Mouse (Mus musculus): ENCODE results near the gene Antxr1. TPM values are rescaled to one million over a fixed set of nuclear protein-coding genes. Genes with fewer than 3 reads are reported as not detected.

Gene Antxr1
- total RNA-seq, 2 experiments from 2014 or later: 32.9 to 34.0 TPM

DNA sequence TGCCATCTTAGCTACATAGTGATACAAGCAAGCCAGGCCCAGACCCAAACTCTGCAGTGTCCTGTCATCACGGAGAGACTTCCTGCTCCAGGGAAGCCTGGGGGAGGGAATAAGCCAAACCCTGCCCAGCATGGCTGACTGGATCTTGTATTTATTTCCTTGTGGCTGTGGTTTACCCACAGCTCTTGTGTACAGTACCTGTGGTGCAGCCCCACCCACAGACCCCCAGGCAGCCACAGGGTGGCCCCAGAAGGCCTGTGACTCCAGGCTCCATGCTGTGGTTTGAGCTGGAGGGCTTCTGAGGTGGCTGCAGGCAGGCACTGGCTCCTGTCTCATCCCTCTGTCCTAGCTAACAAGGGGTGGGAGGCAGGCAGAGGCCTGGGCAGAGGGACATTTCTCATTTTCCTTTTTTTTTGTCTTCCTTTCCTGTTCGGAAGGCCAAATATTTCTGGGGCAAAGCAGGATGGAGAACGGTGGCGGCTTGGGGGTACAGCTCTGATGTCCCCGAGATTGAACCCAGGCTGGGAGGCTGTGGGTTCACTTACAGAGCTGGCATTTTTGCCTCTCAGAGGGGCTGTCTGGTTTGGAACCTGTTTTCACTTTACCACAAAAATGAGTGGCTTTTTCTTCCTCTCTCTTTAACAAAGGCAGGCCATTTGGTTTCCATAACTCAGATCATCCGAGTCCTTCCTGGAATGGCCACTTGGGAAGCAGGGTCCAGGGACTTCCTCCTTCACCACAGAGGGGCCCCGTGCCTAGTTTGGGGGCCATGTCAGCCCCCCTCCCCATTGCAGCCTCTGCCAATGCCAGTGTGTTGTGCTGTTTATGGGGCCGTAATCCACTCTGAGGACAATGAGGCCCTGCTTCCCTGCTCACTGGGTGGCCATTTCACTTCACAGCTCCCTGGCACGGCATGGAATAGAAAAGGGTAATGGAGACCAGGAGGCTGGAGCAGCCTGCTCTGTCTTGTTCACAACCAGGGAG, 91.2 kb downstream of the Antxr1 start:
- no peak for DNase-seq

DNA sequence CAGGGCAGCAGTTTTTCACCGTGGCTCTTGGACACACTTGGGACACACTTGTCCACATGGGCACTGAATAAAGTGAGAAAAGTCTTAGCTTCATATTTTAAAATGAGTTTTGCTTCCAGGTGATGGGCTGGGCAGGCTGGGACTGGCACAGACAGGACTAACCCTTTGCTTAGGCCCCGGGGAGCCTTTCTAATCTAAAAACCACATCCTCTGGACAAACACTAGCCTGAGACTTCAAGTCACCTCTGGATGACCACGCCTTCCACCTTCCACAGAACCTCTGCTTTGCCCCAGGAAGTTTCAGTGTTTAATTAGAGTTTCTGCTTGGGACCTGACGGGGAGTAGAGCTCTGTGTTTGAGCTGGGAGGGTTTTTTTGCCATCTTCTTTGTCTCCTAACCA, 98.4 kb downstream of the Antxr1 start:
- DNase-seq: no peak

DNA sequence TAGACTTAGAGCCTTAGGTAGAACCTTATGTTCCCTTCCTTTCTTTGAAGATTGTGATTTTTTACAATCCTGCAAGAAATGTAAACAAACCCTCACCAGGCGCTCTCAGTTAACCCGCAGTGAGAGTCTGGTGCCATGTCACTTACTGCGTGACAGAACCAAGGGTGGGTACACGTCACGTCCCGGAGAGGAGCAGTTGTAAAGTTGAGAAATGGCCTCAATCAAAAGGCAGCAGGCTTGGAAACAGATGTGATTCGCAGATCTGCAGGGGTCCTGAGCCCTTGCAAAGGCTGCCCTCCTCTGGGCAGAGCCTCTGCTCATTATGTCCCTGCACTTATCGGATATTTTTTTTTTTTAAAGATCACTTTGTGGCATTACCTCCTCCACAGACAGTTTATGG, 99.6 kb downstream of the Antxr1 start:
- no peak for DNase-seq

DNA sequence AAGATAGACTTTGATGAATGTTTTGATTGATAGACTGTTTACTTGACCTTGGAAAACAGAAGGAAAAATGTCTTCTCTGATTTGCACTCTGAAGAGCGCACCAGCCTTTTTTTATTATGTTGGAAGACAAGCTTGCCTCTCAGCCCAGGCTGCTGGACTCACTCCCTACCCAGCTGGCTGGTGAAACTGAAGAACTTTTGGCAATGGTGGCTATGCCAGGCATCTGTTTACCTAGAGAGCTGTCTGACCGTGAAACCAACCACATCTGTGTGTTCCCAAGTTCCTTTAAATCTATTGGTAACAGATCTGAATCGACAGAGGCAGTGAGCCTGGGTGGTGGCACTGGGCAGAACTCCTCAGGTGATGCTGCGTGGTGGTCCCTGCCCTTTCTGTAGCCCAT, 102.5 kb downstream of the Antxr1 start:
- DNase-seq: no peak

DNA sequence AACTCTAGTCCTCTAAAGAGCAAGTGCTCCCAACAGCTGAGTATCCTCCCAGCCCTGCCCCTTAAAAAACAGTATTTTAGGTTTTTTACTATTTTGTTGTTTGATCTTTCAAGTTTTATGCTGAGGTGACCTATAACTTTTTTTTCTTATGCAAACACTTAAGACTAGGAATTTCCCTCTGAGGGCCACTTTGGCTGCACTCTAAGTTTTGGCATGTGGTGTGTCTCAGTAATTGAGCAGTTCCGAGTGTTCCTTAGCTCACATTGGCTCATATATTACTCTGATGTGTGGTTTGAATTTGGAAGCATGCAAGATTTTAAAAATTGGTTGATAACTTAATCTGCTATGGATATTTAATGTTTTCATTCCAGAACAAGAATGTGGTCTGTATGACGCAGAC, 105.6 kb downstream of the Antxr1 start:
- no peak for DNase-seq

DNA sequence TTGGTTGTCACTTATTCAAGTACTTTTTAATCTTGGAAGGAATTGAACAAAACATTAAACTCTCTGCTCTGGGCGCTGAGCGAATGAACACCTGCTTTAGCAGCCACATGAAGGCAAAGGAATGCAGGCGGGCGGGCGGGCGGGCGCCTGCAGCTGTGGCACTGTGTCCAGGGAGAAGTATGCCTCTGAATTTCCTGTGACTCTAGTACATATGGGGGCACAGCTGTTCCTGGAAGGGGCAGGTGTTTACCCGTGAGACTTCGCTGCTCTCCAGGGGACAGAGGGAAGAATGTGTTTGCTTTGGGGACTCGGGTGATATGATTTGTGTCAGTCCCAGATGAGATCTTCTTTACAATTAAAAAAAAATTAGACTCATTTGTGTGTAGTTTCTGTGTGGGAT, 107.7 kb downstream of the Antxr1 start:
- no peak for DNase-seq

DNA sequence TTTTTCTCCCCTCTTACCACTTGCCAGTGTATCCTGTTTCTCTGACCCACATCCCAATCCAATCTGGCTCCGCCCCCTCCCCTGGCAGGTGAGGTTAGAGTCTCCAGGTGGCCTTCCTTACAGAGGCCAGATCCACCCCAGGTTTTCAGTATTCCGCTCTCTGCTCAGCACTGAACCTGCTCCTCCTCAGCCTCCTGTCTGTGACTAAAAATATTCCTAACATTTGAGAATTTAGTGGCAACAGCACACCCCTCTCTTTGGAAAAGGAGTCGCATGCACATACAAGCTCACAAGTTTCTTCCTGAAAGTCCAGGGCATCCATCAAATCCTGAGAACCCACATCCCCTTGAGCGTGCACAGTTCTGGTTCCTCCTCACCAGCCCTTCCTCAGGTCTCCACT, 109.3 kb downstream of the Antxr1 start:
- no peak for DNase-seq

DNA sequence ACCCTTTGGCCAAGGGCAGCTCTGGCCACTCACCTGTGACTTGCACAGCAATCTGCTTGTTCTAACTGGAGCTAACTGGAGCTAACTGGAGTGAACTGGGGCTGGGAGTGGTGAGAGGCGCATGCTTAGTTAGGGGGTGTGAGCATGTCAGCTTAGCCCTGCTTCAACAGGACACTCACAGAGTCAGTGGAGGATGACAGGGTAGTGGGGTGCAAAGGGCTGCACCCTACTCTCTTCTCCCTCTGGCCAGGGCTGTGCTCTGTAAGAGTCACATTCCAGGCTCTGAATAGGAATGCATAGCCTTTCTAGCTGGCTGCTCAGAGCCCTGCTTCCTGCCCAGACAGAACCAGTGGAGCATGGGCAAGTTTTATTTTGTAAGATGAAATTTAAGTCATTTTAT, 110.3 kb downstream of the Antxr1 start:
- no peak for DNase-seq

DNA sequence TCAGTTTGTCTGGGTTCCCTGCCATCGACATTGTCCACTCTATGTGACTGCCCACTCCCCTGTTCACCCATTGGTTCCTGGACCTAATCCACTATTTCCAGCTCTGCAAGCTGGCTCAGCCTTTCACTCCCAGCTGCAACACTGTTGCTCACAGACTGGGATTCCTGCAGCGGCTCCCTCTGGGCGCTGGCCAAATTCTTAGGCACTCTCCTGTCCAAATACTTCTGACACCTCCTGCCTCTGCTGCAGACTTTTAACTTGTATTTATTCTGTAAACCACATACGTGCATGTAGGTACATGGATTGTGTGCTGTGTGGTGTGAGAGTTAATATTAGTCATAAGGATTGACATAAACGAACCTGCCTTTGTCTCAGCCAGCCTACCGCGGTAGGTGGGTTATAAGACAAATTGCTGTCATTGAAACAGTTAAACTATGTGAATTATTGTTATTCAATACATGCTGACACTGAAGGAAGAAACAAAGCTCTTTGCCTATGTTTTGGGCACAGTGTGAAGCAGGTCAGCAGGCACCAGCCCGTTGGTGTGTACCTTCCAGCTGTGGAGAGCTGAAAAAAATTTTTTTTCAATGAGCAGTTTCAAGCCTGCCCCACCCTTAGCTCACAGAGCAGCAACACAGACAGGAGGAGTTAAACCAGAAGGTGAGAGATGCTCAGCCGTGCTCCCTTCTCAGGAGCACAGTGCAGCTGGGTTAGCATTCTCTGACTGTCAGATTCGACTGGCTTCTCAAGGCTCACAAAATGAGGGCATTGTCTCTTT, 112.6 kb downstream of the Antxr1 start:
- peak; percentile 57 for DNase-seq

DNA sequence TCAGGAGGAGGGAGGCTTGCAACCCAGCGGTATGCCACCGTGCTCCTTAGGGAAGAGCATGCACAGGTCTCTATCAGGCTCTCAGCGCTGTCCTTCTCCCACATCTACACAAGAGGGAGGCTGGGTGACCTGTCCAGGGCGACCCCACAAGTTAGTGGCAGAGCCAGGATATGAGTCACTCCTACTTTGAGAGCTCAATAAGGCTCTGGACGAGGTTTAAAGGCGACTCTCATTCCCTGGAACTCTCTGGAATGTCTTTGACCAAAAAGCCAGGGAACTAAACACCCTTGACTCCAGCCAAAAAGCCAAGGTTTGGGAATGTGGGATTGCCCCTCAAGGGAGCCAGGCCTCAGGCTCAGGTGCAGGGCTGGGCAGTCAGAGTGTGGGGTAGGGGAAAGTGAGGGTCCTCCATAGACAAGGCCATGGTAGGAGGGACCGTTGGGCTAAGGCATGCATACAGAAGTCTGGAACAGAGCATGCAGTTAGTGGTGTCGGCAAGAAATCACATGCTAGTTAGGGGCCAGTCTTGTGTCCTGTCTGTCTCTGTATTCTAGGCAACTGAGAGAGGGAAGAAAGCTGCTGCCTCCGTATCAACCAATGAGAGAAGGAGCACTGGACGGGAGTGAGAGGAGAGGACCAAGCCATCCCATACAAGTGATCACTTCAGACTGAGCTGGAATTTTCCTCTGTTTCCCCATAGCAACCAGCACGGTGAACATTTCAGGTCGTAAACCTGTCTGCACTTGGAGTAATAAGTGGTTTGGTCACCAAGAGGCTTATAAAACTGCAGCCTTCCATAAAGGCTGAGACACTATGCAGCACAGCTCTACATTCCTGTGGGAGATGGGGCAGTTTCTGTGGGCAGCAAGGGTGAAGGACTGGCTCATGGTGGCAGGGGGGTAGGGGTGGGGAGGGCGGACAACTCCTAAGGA, 116.3 kb downstream of the Antxr1 start:
- no peak for DNase-seq

DNA sequence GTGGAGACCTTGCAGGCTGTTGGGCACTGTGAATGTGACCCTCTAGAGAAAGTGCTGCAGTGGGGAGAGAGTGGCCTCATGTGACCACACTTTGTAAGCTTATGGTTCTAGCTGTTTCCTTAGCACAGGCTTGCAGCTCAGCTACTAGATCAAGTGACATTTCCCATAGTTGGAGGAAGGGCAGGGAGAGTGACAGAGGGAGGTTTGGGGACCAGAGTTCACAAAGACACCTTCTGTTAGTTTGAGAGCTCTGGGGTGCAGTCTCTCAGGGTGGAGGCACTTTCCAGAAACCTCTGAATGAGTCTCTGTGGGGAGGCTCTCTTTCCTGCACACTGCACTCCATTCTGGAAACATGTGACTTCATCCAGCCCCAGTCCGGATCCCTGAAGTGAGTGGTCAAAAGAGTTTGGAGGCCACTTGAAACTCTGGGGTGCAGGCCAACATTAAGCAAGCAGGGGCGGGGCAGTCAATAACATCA, 119.5 kb downstream of the Antxr1 start:
- DNase-seq: no peak

DNA sequence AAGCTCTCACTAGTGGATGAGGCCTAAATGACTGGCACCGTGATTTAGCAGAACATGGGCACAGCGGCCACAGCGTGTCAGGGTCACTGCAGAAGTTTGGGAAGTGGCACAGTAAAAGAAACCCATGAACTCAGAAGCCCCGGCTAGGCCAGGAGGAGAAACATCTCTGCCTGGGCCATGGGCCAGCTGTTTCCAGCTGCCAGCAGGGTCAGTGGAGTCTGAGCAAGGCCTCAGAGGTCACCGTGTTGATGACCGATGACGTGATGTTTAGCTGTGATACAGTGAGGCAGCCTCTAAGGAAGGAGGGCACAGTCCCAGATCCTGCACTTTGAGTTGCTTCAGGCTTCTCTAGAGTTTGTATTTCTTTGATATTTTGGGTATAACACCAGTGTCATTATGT, 122.4 kb downstream of the Antxr1 start:
- DNase-seq: peak; percentile 29

DNA sequence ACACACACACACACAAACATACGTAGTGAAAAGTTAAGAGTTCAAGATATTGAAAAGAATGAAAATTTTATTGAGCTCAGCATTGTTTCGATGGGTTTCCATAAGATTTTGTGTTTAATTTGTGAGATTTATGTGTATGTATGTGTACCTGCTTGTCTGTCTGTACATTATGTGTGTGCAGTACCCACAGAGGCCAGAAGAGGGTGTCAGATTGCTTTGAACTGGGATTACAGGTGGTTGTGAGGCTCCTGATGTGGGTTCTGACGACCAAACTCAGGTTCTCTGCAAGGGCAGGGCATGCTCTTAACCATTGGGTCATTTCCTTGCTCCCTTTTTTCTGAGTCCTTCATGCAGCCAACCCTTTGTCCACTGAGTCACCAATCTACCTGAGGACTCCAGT, 124.1 kb downstream of the Antxr1 start:
- DNase-seq: no peak

DNA sequence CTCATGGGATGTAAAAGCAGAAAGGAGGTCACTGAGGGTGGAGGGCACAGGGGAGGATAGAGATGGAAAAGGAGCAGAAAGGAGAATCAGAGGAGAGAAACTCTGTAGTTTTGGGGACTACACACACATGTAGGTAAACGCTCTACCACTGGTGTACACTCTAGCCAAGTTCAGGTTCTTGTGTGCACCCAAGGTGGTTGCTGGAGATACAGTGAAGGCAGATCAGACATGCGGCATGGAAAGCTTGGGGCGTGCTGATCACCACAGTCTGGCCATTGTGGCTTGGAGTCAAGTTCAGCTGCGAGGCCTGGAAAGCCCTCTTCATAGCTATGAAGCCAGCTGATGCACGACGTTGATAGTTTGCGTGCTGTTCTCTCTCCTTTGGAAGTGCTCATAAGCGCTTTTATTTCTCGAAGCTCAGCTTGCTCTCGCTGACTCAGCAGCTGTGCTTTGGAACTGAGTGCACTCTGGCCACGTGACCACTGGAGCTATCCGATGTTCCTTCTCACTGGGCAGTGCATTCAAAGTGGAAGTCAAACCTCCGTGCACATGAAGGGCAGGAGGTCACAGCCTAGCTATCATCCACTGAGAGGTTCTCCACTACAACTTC, 128.1 kb downstream of the Antxr1 start:
- DNase-seq: peak; percentile 73

DNA sequence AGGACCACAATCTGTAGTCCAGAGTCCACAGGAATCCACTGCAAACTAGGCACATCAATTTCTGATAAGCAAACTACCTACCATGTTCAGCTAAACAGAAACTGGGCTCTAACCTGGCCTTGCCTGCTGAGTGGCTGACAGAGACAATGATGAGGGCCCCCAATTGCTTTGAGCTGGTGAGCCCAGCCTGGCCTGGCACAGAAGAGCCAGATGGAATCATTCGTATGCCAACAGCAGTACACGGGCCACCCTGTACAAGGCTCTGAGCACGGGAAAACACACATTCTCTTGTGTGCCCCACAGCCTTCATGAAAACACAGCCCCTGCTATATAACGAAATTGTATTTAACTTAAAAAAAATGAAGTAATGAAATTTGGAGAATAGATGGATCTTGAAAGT, 128.8 kb downstream of the Antxr1 start:
- no peak for DNase-seq

DNA sequence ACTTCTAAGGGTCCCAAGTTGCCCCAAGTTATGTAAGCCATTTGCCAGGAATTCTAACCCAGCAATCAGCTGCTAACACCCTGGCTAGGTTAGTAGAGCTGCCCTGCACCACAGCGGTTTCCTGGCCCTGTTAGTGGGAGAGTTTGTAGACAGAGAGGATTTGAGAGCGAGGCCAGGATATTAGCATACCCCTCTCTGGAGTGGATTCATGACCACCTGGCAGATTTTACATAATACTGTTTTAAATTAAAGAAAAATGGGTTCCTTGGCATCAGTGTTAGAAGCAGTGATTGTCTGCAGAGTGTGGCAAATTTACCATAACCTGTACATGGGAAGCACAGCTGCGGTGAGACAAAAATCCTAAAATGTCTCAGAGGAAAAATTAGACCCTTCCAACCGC, 132.2 kb downstream of the Antxr1 start:
- DNase-seq: no peak

DNA sequence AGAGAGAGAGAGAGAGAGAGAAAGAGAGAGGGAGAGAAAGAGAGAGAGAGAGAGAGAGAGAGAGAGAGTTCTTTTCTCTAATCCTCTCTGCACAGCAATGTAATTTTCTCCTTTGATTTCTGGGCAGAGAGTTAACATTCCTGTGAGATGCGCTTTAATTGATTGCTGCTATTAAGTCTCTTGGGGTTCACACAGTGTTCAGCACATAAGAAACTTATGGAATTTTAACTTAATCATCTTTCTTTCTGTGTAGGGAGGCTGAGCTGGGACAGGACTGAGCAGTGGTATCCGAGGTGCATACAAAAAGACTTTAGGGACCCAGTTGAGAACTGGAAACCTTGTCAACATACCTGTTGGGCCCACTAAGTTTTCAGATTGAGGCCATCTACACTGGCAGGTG, 132.6 kb downstream of the Antxr1 start:
- DNase-seq: no peak

DNA sequence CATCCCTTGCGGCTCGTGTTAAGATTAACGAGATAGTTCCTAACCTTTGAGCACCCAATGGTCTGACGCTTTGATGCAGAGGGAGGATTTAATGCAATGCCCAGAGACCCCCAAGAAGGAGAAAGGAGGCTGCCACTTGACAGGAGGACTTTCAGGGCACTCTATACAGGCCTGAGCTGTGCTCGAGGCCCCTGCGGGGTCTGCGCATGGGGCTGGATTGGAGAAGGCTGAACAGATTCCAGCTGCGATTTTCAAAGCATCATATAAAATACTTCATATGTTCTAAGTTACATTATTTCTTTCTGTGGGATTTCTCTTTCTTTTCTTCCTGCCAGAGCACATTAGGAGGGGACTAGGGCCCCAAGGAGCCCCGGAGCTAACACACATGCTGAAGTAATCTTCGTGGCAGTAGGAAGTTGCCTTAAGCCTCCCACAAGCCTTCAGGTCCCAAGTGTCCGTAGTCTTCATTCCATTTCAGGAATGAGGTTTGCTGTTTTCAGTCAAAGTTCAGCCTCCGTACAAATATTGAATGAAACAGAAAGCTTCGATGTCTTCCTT, 133.5 kb downstream of the Antxr1 start:
- no peak for DNase-seq

DNA sequence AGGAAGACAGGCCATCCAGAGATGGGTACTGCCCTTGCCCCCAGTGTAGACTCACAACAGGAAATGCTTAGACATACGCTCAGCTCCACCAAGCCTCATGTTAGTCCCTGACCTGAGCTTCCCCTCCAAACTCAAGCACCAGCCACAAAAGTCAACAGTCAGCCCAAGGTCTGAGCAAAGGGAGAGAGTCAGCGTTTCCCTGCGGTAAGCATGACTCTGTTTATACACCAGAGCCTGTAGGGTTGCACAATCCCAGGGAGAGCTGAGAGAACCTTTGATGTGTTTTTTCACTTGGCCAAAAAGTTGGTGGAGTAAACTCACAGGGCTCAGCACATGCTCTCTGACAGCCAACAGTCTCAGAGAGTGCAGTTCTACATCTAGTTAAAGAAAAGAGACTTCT, 145.9 kb downstream of the Antxr1 start:
- DNase-seq: no peak

DNA sequence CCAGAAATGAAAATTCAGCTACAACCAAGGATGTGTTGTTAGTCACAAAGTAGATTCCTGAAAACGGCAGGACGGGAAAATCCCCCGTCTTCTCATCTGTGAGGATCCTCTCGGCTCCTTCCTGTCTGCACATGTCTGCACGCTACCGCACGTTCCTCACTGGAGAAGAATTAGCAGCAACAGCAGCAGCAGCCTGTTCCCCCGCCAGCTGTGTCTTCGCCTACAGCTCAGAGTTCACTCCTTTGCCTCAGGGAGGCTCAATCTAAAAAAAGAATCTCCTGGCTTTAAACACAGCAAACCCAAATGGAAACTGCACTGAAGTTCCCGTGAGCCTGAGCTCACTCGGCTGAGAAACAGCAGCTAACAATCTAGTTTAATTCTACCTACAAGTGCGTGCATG, 148.6 kb downstream of the Antxr1 start:
- peak; percentile 56 for DNase-seq

DNA sequence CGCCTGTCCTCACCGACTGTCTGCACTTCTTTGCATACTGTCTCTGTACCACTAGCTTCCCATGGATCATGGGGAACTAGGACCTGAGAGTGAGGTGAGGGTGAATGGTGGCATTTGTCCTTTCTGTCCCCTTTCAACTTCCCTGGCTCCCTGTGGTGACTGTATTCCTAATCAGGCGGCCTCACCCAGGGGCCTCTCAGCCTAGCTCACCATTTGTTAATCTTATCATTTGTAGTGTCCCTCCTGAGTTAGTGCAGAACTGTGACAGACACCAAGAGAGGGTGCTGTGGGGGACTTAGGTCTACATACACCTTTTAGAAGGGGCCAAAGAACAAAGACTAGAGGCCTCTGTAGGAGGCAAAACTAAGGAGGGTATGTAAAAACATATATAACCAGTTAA, 151.2 kb downstream of the Antxr1 start:
- DNase-seq: no peak

DNA sequence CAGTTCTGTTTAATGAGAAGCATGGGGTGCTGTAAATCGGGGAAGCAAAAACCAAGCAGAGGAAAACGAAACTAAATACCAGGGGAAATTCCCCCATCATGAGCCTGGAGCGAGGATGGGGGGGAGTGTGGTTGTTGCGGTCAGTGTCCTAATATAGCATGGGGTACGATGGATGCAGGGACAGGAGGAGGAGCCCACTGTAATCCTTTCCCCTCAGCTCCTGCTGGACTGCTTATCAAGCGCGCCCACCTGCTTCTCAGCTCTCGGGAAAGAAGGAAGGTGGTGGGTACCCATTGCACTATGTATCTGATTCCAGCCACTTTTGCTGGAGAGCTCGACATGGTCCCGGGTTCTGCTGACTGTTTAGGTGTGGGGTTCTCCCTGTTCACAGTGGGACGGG, 151.6 kb downstream of the Antxr1 start:
- no peak for DNase-seq

Data from heart, postnatal 4 days (tissue).